Mouse (Mus musculus) embryonic stem cell, embryonic (primary cell): ENCODE data around the gene Teddm2.
"Not testable (repeated sequence)": the region's sequence is repeated elsewhere in the genome, so short reads cannot be mapped to it uniquely, and the experiment has no call there.

ENCODE experiments used
- CTCF ChIA-PET, 4 experiments: fragments of 300-600 bp in 2 of 4; fragments of 350-600 bp in 2 of 4; sonication (Branson Sonifier 250); formaldehyde crosslinking; loops; one replicate each; lab custom pipeline; 2022; ENCODE audit warnings: inconsistent platforms in 2 of 4; lab: Charles Lee
- POLR2A ChIA-PET, 4 experiments: fragments of 300-600 bp in 2 of 4; fragments of 350-600 bp in 2 of 4; sonication (Branson Sonifier 250); formaldehyde crosslinking; loops; one replicate each; lab custom pipeline; 2022; ENCODE audit warnings: antibody characterized with exemption in 4 of 4, inconsistent platforms in 1 of 4; lab: Charles Lee

Teddm2 gene

GRCm38 (mm10) chr1:153886024-153886633 is 13.9 kb downstream of the Teddm2 start:
- POLR2A ChIA-PET: interaction anchor here (0.6 to 5.5 kb wide), 6 partner anchors 10 to 191 kb away, joined by 3 to 22 read pairs (median 6); partner anchors contain the start of genes Glul (in 3 of the 4) and Teddm2 (in 3 of the 4)
- CTCF ChIA-PET: interaction anchor here in 2 of 4 experiments (0.9 to 1.4 kb wide), 2 partner anchors 137 to 233 kb away, joined by 3 read pairs; partner anchors contain the start of gene Rnasel (in 1 of the 2)

GRCm38 (mm10) chr1:153880391-153880790 is 19.6 kb downstream of the Teddm2 start:
- POLR2A ChIA-PET, CTCF ChIA-PET: not testable (repeated sequence)

GRCm38 (mm10) chr1:153874045-153874444 is 26.0 kb downstream of the Teddm2 start, which contains the start of gene Teddm1b:
TSS of gene Teddm1b (plus strand) at chr1:153874345.
- CTCF ChIA-PET: no interaction called here
- POLR2A ChIA-PET: interaction anchor here in 1 of 4 experiments (0.6 kb wide), 1 partner anchor 207 kb away, joined by 5 read pairs; no protein-coding TSS in a partner anchor

GRCm38 (mm10) chr1:153855946-153856345 is 44.1 kb downstream of the Teddm2 start:
- CTCF ChIA-PET: no interaction called here
- POLR2A ChIA-PET: no interaction called here

- POLR2A ChIA-PET: not testable (repeated sequence)
- CTCF ChIA-PET: interaction anchor here in 1 of 4 experiments (0.6 kb wide), 1 partner anchor 114 kb away, joined by 16 read pairs; no protein-coding TSS in a partner anchor
Measured at GRCm38 (mm10) chr1:153852696-153853095, 47.3 kb downstream of the Teddm2 start.

GRCm38 (mm10) chr1:153846867-153847266 is 53.2 kb downstream of the Teddm2 start:
- CTCF ChIA-PET: interaction anchor here in 2 of 4 experiments (0.6 to 1.2 kb wide), 2 partner anchors 98 to 737 kb away, joined by 3 to 6 read pairs; partner anchors contain the start of gene Rnasel (in 1 of the 2)
- POLR2A ChIA-PET: interaction anchor here in 1 of 4 experiments (0.7 kb wide), 1 partner anchor 314 kb away, joined by 4 read pairs; no protein-coding TSS in a partner anchor

GRCm38 (mm10) chr1:153846420-153846819 is 53.6 kb downstream of the Teddm2 start:
- ChIA-PET CTCF (interaction anchor here in 2 of 4 experiments (0.6 to 0.7 kb wide), 4 partner anchors 12 to 737 kb away, joined by 3 to 4 read pairs (median 4); partner anchors contain the start of gene Rnasel (in 1 of the 2)), POLR2A (interaction anchor here in 3 of 4 experiments (0.6 to 0.7 kb wide), 3 partner anchors 91 to 450 kb away, joined by 3 to 4 read pairs (median 3); partner anchors contain the start of gene Dhx9 (in 1 of the 3))

GRCm38 (mm10) chr1:153844042-153844441 is 56.0 kb downstream of the Teddm2 start, which contains the start of gene Rgsl1:
TSS of gene Rgsl1 (minus strand) at chr1:153844142.
- ChIA-PET CTCF (no interaction called here), POLR2A (no interaction called here)

GRCm38 (mm10) chr1:153842121-153842740 is 57.8 kb downstream of the Teddm2 start:
- CTCF ChIA-PET: no interaction called here
- POLR2A ChIA-PET: no interaction called here

GRCm38 (mm10) chr1:153836036-153836435 is 64.0 kb downstream of the Teddm2 start:
- ChIA-PET POLR2A (no interaction called here), CTCF (no interaction called here)

- ChIA-PET POLR2A (interaction anchor here in 1 of 4 experiments (0.7 kb wide), 1 partner anchor 12 kb away, joined by 3 read pairs; no protein-coding TSS in a partner anchor), CTCF (interaction anchor here in 1 of 4 experiments (0.7 kb wide), 1 partner anchor 382 kb away, joined by 7 read pairs; no protein-coding TSS in a partner anchor)
Measured at GRCm38 (mm10) chr1:153830746-153831145, 69.3 kb downstream of the Teddm2 start.

- ChIA-PET POLR2A (no interaction called here), CTCF (no interaction called here)
Measured at GRCm38 (mm10) chr1:153820216-153820615, 79.8 kb downstream of the Teddm2 start.

GRCm38 (mm10) chr1:153814278-153814677 is 85.8 kb downstream of the Teddm2 start:
- ChIA-PET POLR2A (no interaction called here), CTCF (no interaction called here)

- POLR2A ChIA-PET: no interaction called here
Measured at GRCm38 (mm10) chr1:153807390-153807993, 92.5 kb downstream of the Teddm2 start.

GRCm38 (mm10) chr1:153803530-153803929 is 96.5 kb downstream of the Teddm2 start:
- POLR2A ChIA-PET: interaction anchor here in 1 of 4 experiments (0.5 to 0.6 kb wide), 2 partner anchors 214 to 239 kb away, joined by 3 to 4 read pairs; no protein-coding TSS in a partner anchor
- CTCF ChIA-PET: interaction anchor here in 1 of 4 experiments (0.6 kb wide), 1 partner anchor 233 kb away, joined by 3 read pairs; no protein-coding TSS in a partner anchor

More at GRCm38 (mm10) chr1:153807390-153807993, 92.5 kb downstream of the Teddm2 start:
- CTCF ChIA-PET: interaction anchor here in 3 of 4 experiments (0.6 to 2.1 kb wide), 8 partner anchors 11 to 264 kb away, joined by 3 to 9 read pairs (median 6); partner anchors contain the start of gene Rnasel (in 3 of the 3)

- POLR2A ChIA-PET: no interaction called here
- CTCF ChIA-PET: no interaction called here
Measured at GRCm38 (mm10) chr1:153802691-153803090, 97.3 kb downstream of the Teddm2 start.
